Mouse (Mus musculus) R1 (cell line): ENCODE data around the gene Asap3.
A peak's percentile ranks its signal among the peaks of the same experiment; 100 is the strongest.

Experiments
- DNase-seq: peaks from one replicate; pipeline ENCODE4 v3.0.0-alpha.2; 2018; ENCODE audit warnings: low read depth, low spot score

Asap3 gene

GRCm38 (mm10) chr4:136249780-136250179 is 43.6 kb downstream of the Asap3 start:
- DNase-seq, result no peak

GRCm38 (mm10) chr4:136255919-136256318 is 49.8 kb downstream of the Asap3 start:
- no peak for DNase-seq

GRCm38 (mm10) chr4:136256696-136257095 is 50.5 kb downstream of the Asap3 start:
- DNase-seq, result no peak

- peak; percentile 97 for DNase-seq
Measured at GRCm38 (mm10) chr4:136259916-136260315, 53.8 kb downstream of the Asap3 start.

- DNase-seq, result peak; percentile 80
Measured at GRCm38 (mm10) chr4:136260491-136261180, 54.5 kb downstream of the Asap3 start.

- DNase-seq, result no peak
Measured at GRCm38 (mm10) chr4:136261912-136262311, 55.7 kb downstream of the Asap3 start.

- DNase-seq, result no peak
Measured at GRCm38 (mm10) chr4:136263555-136263954, 57.4 kb downstream of the Asap3 start.

- no peak for DNase-seq
Measured at GRCm38 (mm10) chr4:136266716-136267343, 60.7 kb downstream of the Asap3 start.

- no peak for DNase-seq
Measured at GRCm38 (mm10) chr4:136268912-136269311, 62.7 kb downstream of the Asap3 start.

- DNase-seq, result no peak
Measured at GRCm38 (mm10) chr4:136270648-136271047, 64.5 kb downstream of the Asap3 start.

- DNase-seq, result no peak
Measured at GRCm38 (mm10) chr4:136281097-136281496, 74.9 kb downstream of the Asap3 start.

- DNase-seq, result no peak
Measured at GRCm38 (mm10) chr4:136281611-136282010, 75.4 kb downstream of the Asap3 start.

- DNase-seq, result no peak
Measured at GRCm38 (mm10) chr4:136282621-136283480, 76.7 kb downstream of the Asap3 start.

- peak; percentile 54 for DNase-seq
Measured at GRCm38 (mm10) chr4:136283783-136284182, 77.6 kb downstream of the Asap3 start.

GRCm38 (mm10) chr4:136284455-136284854 is 78.3 kb downstream of the Asap3 start, which contains the start of gene Zfp46:
Zfp46 (plus strand) TSS chr4:136284683.
- no peak for DNase-seq

GRCm38 (mm10) chr4:136284891-136285290 is 78.7 kb downstream of the Asap3 start:
- no peak for DNase-seq

- peak; percentile 97 for DNase-seq
Measured at GRCm38 (mm10) chr4:136285348-136285810, 79.2 kb downstream of the Asap3 start.

GRCm38 (mm10) chr4:136285811-136286371 is 79.7 kb downstream of the Asap3 start:
- peak; percentile 97 for DNase-seq

- DNase-seq, result peak; percentile 62
Measured at GRCm38 (mm10) chr4:136289918-136290780, 84.0 kb downstream of the Asap3 start.

- peak; percentile 85 for DNase-seq
Measured at GRCm38 (mm10) chr4:136290781-136291595, 84.8 kb downstream of the Asap3 start.
